Mouse (Mus musculus) hematopoietic stem cell, adult 5-6 weeks (primary cell): ENCODE data around the gene Clns1a. TPM values are rescaled to one million over a fixed set of nuclear protein-coding genes. Genes with fewer than 3 reads are reported as not detected.

Experiments used
- ATAC-seq, 2 experiments: fragments of 125-278 bp in 1 of 2; replicated peaks in 1 of 2; 2 replicates each; pipeline ENCODE4 v1.8.0; 2016 to 2017; ENCODE audit warnings: inconsistent platforms in 2 of 2, mild to moderate bottlenecking in 2 of 2, moderate number of reproducible peaks in 2 of 2, low read depth in 1 of 2, moderate TSS enrichment in 1 of 2; ENCODE audit not compliant: low FRiP score in 2 of 2, poor library complexity in 2 of 2, severe bottlenecking in 2 of 2, insufficient read depth in 1 of 2, low TSS enrichment in 1 of 2
- total RNA-seq: library from RNA; stranded (forward); fragments of 172-1452, 232-1000 nt; gene quantifications from 2 replicates; pipeline ENCODE4 v1.2.3, GENCODE M21; 2017

Clns1a gene
- total RNA-seq, 1 experiment from 2014 or later: 128 TPM

- ATAC-seq: peak; percentile 47 to 51
These were observed 52.2 kb downstream of the Clns1a start for GRCm38 (mm10) chr7:97748527-97749206.

GRCm38 (mm10) chr7:97749207-97750190, 53.1 kb downstream of the Clns1a start:
- ATAC-seq: peak; percentile 58 to 65

DNA sequence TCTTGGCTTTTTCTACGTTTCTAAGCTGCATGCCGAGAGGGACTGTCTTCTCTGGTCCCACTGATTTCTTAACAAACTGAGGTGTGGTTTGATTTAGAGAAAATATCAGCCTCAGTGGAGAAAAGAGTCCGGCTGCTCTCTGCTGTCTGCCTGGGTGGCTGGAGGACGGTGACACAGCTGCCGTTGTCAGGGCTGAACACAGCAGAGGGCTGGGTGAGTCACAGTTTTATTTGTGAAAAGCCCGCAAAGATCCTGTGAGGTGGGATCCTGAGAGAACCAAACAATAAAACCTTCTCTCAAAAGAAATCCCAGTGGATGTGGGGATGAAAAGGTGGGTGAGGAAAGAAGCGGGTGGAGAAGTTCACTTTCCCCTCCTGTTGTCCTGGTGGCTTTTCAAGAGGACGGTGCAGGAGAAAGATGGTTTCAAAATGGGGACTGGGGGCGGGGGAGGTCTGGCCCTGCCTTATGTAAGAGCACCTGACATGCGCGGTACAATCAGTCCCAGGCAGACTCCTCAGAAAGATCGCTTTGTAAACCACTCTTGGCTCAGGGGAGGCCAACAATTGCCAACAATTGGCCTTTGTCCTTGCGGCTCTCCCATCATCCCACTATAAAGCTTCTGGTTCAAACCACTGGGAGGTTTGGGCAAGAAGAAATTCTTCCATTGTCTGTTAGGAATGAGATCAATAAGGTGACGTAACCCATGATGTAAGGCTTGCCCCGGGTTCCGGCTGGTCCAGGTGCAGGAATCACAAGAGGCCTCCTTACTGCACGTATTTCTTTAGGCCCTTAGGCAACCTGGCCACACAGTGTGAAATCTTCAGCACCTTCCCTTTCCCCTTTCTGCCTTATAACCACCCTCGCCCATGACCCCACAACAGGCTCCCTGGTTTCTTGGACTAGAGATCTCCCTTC, 60.8 kb downstream of the Clns1a start:
- peak in 1 of 2 experiments; percentile 70; a peak in 1 of 4 replicates for ATAC-seq

DNA sequence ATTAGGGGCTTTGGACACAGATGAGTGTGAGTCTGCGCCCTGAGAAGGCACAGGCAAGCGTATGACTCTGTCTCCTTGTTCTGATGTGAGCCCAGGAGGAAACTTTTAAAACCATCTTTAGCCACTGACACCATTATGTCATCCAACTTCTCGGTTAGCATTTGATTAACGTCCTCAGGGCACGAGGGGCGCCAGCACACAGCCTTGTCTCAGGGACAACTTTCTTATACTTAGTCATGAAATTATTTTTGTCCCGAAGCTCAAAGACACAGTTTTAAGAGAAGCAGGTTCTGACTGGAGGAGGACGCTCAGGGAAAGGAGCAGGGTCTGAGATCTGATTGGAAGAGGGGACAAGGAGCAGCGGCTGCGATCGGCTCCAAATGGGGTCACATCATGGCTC, 68.2 kb downstream of the Clns1a start:
- ATAC-seq: no peak

- peak; percentile 83 to 91 for ATAC-seq
These were observed 68.9 kb downstream of the Clns1a start for GRCm38 (mm10) chr7:97765181-97765962.

DNA sequence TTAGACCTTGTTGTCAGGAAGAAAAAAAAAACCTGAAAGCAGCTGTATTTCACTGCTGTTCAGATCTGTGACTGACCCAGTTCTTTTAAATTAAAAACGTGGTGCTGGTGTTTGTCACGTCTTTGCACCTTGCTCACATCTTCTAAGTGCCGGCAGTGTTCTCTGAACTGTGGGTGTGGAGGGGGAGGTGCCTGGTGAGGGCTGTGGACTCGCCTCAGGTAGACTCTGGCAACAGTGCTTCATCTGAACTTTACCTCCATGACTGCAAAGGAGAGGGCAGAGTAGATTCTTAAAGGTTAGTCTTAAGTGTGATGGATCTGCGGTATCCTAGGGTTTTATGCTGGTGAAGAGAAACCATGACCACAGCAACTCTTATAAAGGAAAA, 69.5 kb downstream of the Clns1a start:
- ATAC-seq: no peak

DNA sequence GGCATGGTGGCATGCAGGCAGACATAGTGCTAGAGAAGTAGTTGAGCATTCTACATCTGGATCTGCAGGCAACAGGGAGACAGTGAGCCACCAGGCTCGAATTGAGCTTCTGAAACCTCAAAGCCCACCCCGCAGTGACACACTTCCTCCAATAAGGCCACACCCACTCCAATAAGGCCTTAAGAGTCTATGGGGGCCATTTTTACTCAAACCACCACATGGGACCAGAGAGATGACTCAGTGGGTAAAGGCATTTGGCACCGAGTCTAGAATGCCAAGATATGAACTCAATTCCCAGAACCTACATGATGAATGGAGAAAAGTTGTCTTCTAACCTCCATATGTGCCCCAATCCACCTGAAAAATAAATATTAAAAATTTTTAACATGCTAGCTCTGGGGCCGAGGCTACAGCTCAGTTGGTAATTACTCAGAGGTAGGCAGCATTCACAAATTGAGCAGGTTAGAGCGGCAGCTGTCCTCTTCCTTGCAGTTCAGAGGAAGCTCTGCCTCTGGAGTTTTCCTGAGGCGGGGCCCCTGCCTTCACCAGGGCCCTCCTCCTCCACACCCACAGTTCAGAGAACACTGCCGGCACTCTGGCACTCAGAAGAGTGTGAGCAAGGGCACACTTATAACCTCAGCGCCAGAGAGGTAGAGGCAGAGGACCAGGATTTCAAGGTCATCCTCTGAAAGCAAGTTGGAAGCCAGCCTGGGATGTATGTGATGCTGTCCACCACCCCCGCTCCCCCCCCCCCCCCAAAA, 70.2 kb downstream of the Clns1a start:
- no peak for ATAC-seq

GRCm38 (mm10) chr7:97767841-97768240, 71.4 kb downstream of the Clns1a start:
- ATAC-seq: no peak

DNA sequence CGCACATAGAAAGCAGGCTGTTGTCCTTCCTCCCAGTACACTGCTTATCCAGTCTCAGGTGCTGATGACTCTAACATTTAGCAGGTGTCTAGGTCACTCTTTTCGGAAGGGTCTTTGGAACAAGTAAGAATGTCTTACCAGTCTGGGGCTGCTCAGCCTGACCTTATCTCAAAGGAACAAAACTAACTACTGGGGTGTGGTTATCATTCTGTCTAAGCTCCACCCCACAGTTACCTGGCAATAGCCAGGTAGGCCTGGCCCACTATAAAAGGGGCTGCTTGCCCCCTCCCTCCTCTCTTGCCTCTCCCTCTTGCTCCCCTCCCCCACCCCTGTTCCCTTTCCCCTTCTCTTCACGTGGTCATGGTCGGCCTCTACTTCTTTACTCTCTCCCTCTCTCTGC, 72.6 kb downstream of the Clns1a start:
- ATAC-seq: no peak

Other genes starting within 250 kb of the Clns1a start
- gene Kctd14, start 245.3 kb upstream of the Clns1a start, total RNA-seq: 4.1 and 4.6 TPM in 2 replicates
- gene Ints4, start 215.7 kb upstream of the Clns1a start, total RNA-seq: 51.4 and 55.4 TPM in 2 replicates
- 49.9 and 80.4 TPM in 2 replicates for gene Aamdc, start 117.1 kb upstream of the Clns1a start, total RNA-seq
- 68.5 and 75.8 TPM in 2 replicates for gene Rsf1, start 116.7 kb upstream of the Clns1a start, total RNA-seq
- gene Aqp11, start 41.7 kb downstream of the Clns1a start, total RNA-seq: 2.0 and 2.8 TPM in 2 replicates
- 48.4 and 59.8 TPM in 2 replicates for gene Pak1, start 91.9 kb downstream of the Clns1a start, total RNA-seq
- gene Gdpd4, start 223.3 kb downstream of the Clns1a start, total RNA-seq: not detected in 2 replicates